Mouse (Mus musculus) hematopoietic stem cell, adult 5-6 weeks (primary cell): ENCODE results near the gene Dclk3. TPM values are rescaled to one million over a fixed set of nuclear protein-coding genes. Genes with fewer than 3 reads are reported as not detected.

Experiments
- ATAC-seq, 2 experiments: fragments of 125-278 bp in 1 of 2; replicated peaks in 1 of 2; 2 replicates each; pipeline ENCODE4 v1.8.0; 2016 to 2017; ENCODE audit warnings: inconsistent platforms in 2 of 2, mild to moderate bottlenecking in 2 of 2, moderate number of reproducible peaks in 2 of 2, low read depth in 1 of 2, moderate TSS enrichment in 1 of 2; ENCODE audit not compliant: low FRiP score in 2 of 2, poor library complexity in 2 of 2, severe bottlenecking in 2 of 2, insufficient read depth in 1 of 2, low TSS enrichment in 1 of 2
- total RNA-seq: library from RNA; stranded (forward); fragments of 172-1452, 232-1000 nt; gene quantifications from 2 replicates; pipeline ENCODE4 v1.2.3, GENCODE M21; 2017

Dclk3 gene
- total RNA-seq, result not detected in 2 replicates

- ATAC-seq, result peak; percentile 60 to 61; a peak in 3 of 4 replicates
Observed at GRCm38 (mm10) chr9:111438904-111439835, at the start of gene Dclk3. TSS of gene Dclk3 (plus strand) at chr9:111439081.

- no peak for ATAC-seq
Observed at GRCm38 (mm10) chr9:111390016-111390415, 48.9 kb upstream of the Dclk3 start.

DNA sequence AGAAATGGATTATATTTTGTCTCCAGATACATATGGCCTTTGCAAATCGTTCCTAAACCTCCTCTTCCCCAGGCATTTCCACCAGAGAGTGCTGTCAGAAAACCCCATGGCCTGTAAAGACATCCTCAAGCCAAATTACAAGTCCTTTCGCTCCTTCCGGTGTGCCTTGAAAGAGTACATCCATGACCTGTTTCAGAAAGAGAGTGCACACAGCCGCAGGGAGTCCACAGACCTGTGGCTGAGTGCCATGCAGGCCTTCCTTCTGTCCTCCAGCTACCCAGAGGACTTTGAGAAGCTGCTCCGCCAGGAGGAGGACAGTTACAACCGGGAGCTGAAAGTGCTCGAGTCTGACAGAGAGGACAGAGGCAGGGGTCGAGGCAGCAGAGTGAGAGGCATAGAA lies 47.8 kb upstream of the Dclk3 start:
- ATAC-seq, result no peak

GRCm38 (mm10) chr9:111391926-111392442 lies 46.9 kb upstream of the Dclk3 start:
- ATAC-seq, result no peak

DNA sequence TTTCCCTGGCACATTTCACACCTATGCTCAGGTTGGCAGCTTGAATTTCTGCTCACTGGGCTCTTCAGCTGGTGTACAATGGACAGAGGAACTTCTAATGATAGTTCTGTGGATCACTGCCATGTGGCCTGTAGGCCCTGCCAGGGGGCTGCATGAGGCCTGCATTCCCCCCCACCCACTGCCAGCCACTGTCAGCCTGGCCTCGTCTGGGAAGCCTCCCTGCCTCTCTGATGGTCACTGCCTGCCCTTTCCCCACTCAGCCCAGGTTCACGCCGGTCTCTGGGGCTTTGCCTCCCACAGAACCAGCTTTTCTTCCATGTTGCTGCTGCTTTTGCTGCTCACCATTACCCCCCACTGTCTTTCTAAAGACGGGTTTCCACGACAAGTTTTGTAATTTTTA lies 43.6 kb upstream of the Dclk3 start:
- ATAC-seq, result no peak

DNA sequence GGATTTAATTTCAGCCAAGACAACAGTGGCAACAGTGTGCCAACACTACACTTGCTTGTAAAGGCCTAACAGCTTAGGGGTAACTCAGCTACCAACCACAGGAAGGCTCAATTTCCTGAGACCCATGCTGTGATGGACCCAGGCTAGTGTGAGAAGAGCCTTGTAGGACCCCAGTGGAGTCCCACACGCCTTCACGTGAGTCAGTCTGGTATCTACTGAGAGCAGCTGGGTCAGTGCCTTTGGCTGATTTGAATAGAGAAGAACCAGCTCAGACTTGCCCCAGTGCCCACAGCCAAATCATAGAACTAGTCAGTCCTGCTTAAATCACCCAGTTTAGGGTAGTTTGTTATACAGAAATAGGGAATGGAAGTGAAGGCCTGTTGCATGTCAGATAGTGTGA lies 40.8 kb upstream of the Dclk3 start:
- ATAC-seq, result no peak

GRCm38 (mm10) chr9:111400089-111400488 lies 38.8 kb upstream of the Dclk3 start:
- ATAC-seq, result no peak

GRCm38 (mm10) chr9:111403159-111403558 lies 35.7 kb upstream of the Dclk3 start:
- ATAC-seq, result no peak

- no peak for ATAC-seq
Observed at GRCm38 (mm10) chr9:111404346-111405079, 34.4 kb upstream of the Dclk3 start.

DNA sequence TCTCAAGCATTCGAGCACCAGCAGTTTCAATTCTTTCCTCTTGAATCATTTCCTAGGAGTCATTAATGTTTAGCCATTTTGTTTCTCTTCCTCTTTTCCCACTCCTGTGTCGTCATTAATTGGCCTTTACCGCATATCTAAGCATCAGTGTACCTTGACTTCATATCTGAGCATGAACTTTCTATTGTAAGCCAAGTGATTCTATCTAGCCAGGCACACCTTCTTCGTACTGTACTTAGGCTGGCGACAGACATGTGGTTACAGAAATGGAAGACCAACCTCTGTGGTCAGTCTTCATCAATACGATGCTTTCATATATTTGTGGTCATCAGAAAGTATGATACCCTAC lies 33.8 kb upstream of the Dclk3 start:
- no peak for ATAC-seq

DNA sequence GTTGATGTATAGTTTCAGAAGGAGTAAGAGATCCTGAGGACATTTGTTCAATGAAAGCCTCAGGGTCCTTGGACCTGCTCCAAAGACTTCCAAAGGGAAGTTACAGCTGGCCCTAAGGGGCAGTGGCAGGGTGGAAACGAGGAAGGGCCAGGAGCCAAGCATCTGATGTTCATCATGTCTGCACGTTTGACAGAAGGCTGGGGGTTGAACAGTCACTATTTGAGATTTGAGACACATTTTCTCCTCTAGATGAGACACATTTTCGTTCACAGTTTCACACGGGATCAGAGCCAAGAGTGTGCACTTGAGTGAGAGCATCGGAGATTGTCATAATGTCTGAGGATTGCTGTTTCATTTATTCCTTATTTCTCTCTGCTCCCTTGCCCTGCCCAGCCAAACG lies 30.9 kb upstream of the Dclk3 start:
- no peak for ATAC-seq

DNA sequence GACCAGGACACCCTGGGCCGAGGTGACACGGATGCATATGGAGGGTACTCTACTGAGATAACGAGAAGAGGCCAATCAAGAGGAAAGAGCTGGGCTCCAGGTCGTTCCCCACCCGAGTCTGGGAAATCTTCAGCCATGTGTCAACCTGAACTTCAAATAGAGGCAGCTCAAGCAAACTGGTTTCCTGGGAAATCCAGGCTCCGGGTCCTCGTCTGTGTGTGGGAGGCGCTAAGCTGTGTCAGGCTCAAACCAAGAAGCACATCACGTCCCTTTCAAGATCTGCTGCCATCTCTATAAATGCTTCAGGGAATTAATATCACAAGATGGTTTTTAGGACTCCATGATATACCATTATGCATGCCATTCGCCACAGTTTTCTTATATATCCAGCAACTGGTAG lies 30.5 kb upstream of the Dclk3 start:
- no peak for ATAC-seq

- no peak for ATAC-seq
Observed at GRCm38 (mm10) chr9:111412471-111413160, 26.3 kb upstream of the Dclk3 start.

- no peak for ATAC-seq
Observed at GRCm38 (mm10) chr9:111421862-111422261, 17.0 kb upstream of the Dclk3 start.

DNA sequence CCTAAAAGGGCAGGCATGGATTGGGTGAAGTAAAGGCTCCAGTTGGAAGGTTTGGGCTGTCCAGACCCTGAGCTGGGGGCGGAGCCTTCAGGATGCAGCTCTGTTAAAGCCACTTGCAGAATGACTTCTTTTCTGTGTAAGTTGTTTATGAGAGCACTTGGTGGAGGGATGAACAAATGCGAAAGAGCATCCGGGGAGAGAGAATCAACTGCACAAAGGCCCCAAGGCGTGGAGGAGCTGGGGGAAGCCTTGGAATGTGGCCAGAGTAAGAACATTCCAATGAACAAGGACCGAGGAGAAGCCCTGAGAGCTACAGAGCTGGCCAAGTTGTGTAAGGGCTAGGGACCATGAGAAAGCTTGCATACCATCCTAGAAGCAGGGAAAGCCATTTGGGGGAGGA lies 16.3 kb upstream of the Dclk3 start:
- no peak for ATAC-seq

DNA sequence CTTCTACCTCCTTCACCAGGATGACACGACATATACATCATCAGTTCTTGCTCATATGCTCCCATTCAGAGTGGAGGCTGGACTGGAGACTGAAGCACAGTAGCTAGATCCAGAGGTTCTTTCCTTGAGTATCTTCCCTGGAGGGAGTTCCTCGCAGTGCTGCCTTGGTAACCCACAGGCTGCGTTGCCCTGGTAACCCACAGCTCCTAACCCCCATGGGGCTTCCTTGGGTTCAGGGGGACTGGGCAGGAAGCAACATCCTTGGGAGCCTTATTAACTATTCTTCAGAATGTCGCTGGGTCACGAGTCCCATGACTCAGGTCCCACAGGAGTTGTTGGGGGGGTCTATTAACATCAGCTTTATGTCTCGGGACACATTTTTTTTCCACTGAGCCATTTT lies 13.8 kb upstream of the Dclk3 start:
- ATAC-seq, result no peak

- no peak for ATAC-seq
Observed at GRCm38 (mm10) chr9:111425952-111426351, 12.9 kb upstream of the Dclk3 start.
